Mouse (Mus musculus) heart, embryonic 15.5 days (tissue): ENCODE data around the gene Gm5483. TPM values are rescaled to one million over a fixed set of nuclear protein-coding genes. Genes with fewer than 3 reads are reported as not detected.

Experiments
- polyA plus RNA-seq: library from polyadenylated mRNA; unstranded; fragments of >200 nt; fragmentation: Nextera tagmentation; extraction: Ambion mirVana; gene quantifications from 2 replicates; pipeline ENCODE4 v1.2.1, GENCODE M21; 2015

The Gm5483 gene
- polyA plus RNA-seq, 1 experiment from 2014 or later = 2.6 TPM

Other genes starting within 250 kb of the Gm5483 start
- 8.4 and 11.1 TPM in 2 replicates for gene Parp9, start 245.7 kb upstream of the Gm5483 start, polyA plus RNA-seq
- 5.5 and 8.0 TPM in 2 replicates for gene Dtx3l, start 245.1 kb upstream of the Gm5483 start, polyA plus RNA-seq
- 38.0 and 39.1 TPM in 2 replicates for gene Kpna1, start 205.5 kb upstream of the Gm5483 start, polyA plus RNA-seq
- gene Wdr5b, start 143.0 kb upstream of the Gm5483 start, polyA plus RNA-seq = 6.0 and 6.8 TPM in 2 replicates
- 733 and 988 TPM in 2 replicates for gene Fam162a, start 112.6 kb upstream of the Gm5483 start, polyA plus RNA-seq
- gene Ccdc58, start 112.5 kb upstream of the Gm5483 start, polyA plus RNA-seq = 64.5 and 90.8 TPM in 2 replicates
- not detected in 2 replicates for gene Csta1, start 53.0 kb upstream of the Gm5483 start, polyA plus RNA-seq
- 0.79 and 1.4 TPM in 2 replicates for gene Stfa2l1, start 27.4 kb upstream of the Gm5483 start, polyA plus RNA-seq
- gene Gm5416, start 26.2 kb downstream of the Gm5483 start, polyA plus RNA-seq = not detected in 2 replicates
- gene 2010005H15Rik, start 37.3 kb downstream of the Gm5483 start, polyA plus RNA-seq = not detected in 2 replicates
- 4.0 and 6.2 TPM in 2 replicates for gene Stfa1, start 92.7 kb downstream of the Gm5483 start, polyA plus RNA-seq
- gene BC117090, start 150.1 kb downstream of the Gm5483 start, polyA plus RNA-seq = not detected in 2 replicates
- 3.9 and 7.1 TPM in 2 replicates for gene BC100530, start 183.5 kb downstream of the Gm5483 start, polyA plus RNA-seq
- gene Stfa2, start 224.2 kb downstream of the Gm5483 start, polyA plus RNA-seq = 0.34 and 0.60 TPM in 2 replicates